Mouse (Mus musculus) hindbrain, postnatal 0 days (tissue): Measurements from ENCODE around the gene 4930544G11Rik. TPM values are rescaled to one million over a fixed set of nuclear protein-coding genes. Genes with fewer than 3 reads are reported as not detected.

Experiments
- ATAC-seq: fragments of 200-750 bp; cut with Nextera tagmentation; 2 replicates; pipeline ENCODE4 v1.8.0; 2017; ENCODE audit warnings: mild to moderate bottlenecking, moderate TSS enrichment, moderate library complexity
- DNase-seq: peaks from one replicate; pipeline ENCODE4 v3.0.0-alpha.2; 2015; ENCODE audit warnings: low spot score
- H3K27ac ChIP-seq: fragments of 300-500 bp; sonication (generic); 2 replicates; pipeline ENCODE4 v1.5.1; 2014; ENCODE audit warnings: mild to moderate bottlenecking
- H3K27me3 ChIP-seq: fragments of 300-500 bp; sonication (generic); 2 replicates; pipeline ENCODE4 v1.6.1; 2014; ENCODE audit warnings: low read length, mixed read lengths; ENCODE audit not compliant: insufficient read depth
- H3K36me3 ChIP-seq: fragments of 300-500 bp; sonication (generic); 2 replicates; pipeline ENCODE4 v1.6.1; 2014; ENCODE audit warnings: low read length, mixed read lengths; ENCODE audit not compliant: insufficient read depth
- H3K4me1 ChIP-seq: fragments of 300-500 bp; sonication (generic); 2 replicates; pipeline ENCODE4 v1.6.1; 2014; ENCODE audit warnings: antibody characterized with exemption, low read length, mixed read lengths; ENCODE audit not compliant: insufficient read depth
- H3K4me2 ChIP-seq: fragments of 300-500 bp; sonication (generic); 2 replicates; pipeline ENCODE4 v1.6.1; 2014; ENCODE audit warnings: low read depth, mild to moderate bottlenecking, low read length, moderate library complexity, mixed read lengths
- H3K4me3 ChIP-seq: fragments of 300-500 bp; sonication (generic); 2 replicates; pipeline ENCODE4 v1.5.1; 2014; ENCODE audit warnings: low read length
- H3K9ac ChIP-seq: fragments of 300-500 bp; sonication (generic); replicated peaks from 2 replicates; pipeline ENCODE4 v1.6.1; 2014; ENCODE audit warnings: mild to moderate bottlenecking, low read length, moderate library complexity, mixed read lengths
- H3K9me3 ChIP-seq: fragments of 300-500 bp; sonication (generic); 2 replicates; pipeline ENCODE4 v1.6.1; 2016; ENCODE audit warnings: low read length, mixed read lengths
- CTCF ChIP-seq: IDR thresholded peaks from 2 replicates; pipeline ENCODE4 v1.5.1; 2016; ENCODE audit warnings: antibody characterized with exemption, control low read depth, low read depth
- whole genome bisulfite sequencing: fragments of 180-500 bp; shearing (Covaris S2); extraction: QIAGEN DNeasy Blood & Tissue Kit; methylation state at CpG from one replicate; pipeline ENCODE4 v1.1.7; 2014; 5-methylcytosine and 5-hydroxymethylcytosine counted together
- polyA plus RNA-seq: library from polyadenylated mRNA; unstranded; fragments of >200 nt; fragmentation: Nextera tagmentation; extraction: Ambion mirVana; gene quantifications from 2 replicates; pipeline ENCODE4 v1.2.1, GENCODE M21; 2015
- total RNA-seq: library from RNA; depleted of rRNA; stranded (reverse); fragments of >200 nt; gene quantifications from 2 replicates; pipeline ENCODE4 v1.2.3, GENCODE M21; 2014; rRNA removed

Gene 4930544G11Rik
- not detected in 2 replicates for total RNA-seq
- polyA plus RNA-seq: not detected in 2 replicates

DNA sequence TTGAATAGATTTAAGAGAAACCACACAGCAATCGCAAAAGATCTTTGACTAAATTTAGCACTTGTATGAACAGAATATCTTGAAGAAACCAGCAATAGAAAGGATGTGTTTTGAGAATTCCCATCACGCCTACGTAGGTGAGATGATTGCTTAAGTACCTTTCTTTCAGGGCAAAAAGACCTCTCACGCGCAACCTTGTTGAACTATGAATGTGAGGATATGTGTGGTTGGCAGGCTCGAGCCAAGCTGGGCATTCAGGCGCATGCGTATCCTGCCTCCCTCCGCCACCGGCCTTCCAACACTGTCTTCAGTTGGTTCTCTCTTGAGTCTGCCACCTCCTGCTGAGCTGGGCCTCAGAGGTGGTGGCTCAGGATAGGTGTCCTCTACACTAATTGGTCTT is at the start of gene 4930544G11Rik:
Gene 4930544G11Rik (plus strand): TSS at position 301 of the 400 bp plus-strand sequence.
- Histone ChIP-seq H3K4me1 (no peaks in the 10 kb centered on the region), H3K27ac (no peak within 1 kb of the TSS), H3K4me3 (no peak within 1 kb of the TSS), H3K27me3 (no peaks in the 10 kb centered on the region), H3K4me2 (no peak within 1 kb of the TSS), H3K9ac (no peak within 1 kb of the TSS), H3K9me3 (no peaks in the 10 kb centered on the region), H3K36me3 (no peaks in the 10 kb centered on the region)
- ATAC-seq: no peak
- TF ChIP-seq CTCF: no peak
- WGBS: 96% methylated on average over 10 of the region's 10 CpGs
- DNase-seq: no peak

GRCm38 (mm10) chr6:65906657-65907182 is 45.7 kb upstream of the 4930544G11Rik start:
- Histone ChIP-seq H3K4me3 (no peak overlapping the region), H3K9ac (no peak overlapping the region), H3K36me3 (no peaks in the 10 kb centered on the region), H3K4me2 (no peak overlapping the region), H3K27ac (no peak overlapping the region), H3K9me3 (no peaks in the 10 kb centered on the region), H3K4me1 (no peaks in the 10 kb centered on the region), H3K27me3 (no peaks in the 10 kb centered on the region)
- ATAC-seq (no peak), DNase-seq (no peak)
- TF ChIP-seq CTCF: no peak
- WGBS: 87% methylated on average over 2 of the region's 2 CpGs

- Histone ChIP-seq H3K9ac (no peak overlapping the region), H3K9me3 (no peaks in the 10 kb centered on the region), H3K36me3 (no peaks in the 10 kb centered on the region), H3K4me2 (no peak overlapping the region), H3K4me1 (no peaks in the 10 kb centered on the region), H3K4me3 (no peak overlapping the region), H3K27ac (no peak overlapping the region; the same call in 1 of the 2 replicates), H3K27me3 (no peaks in the 10 kb centered on the region)
- DNase-seq (no peak), ATAC-seq (no peak)
- 79% methylated on average over 5 of the region's 5 CpGs for WGBS
- TF ChIP-seq CTCF: no peak
These were observed 37.0 kb upstream of the 4930544G11Rik start for GRCm38 (mm10) chr6:65915421-65915820.

DNA sequence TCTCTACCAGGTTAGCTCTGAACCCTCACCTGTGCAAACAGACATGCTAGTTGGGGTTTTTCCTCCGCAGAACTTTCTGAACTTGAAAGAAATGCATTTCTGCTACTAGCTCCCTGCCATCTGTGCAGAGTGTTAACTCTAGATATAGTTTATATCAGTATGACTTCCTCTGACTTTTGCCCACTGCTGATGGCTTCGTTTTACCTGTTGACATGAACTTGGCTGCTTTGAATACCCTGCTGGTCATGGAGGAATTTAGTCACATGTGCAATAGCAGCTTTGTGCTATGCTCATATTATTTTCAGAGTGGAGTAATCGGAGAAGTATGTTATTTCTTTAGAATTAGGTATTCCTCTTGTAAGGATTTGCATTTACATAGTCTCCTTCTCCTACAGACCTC is 30.7 kb upstream of the 4930544G11Rik start:
- Histone ChIP-seq H3K27me3 (no peaks in the 10 kb centered on the region), H3K9me3 (no peaks in the 10 kb centered on the region), H3K9ac (no peak overlapping the region), H3K36me3 (no peaks in the 10 kb centered on the region), H3K4me2 (no peak overlapping the region), H3K4me3 (no peak overlapping the region), H3K4me1 (no peaks in the 10 kb centered on the region), H3K27ac (no peak overlapping the region)
- ATAC-seq (no peak), DNase-seq (no peak)
- no peak for TF ChIP-seq CTCF
- 90% methylated on average over 3 of the region's 3 CpGs for WGBS

- Histone ChIP-seq H3K9me3 (no peaks in the 10 kb centered on the region), H3K4me3 (no peak overlapping the region), H3K27ac (no peak overlapping the region), H3K9ac (no peak overlapping the region), H3K36me3 (no peaks in the 10 kb centered on the region), H3K4me2 (no peak overlapping the region), H3K27me3 (no peaks in the 10 kb centered on the region), H3K4me1 (no peaks in the 10 kb centered on the region)
- no peak for TF ChIP-seq CTCF
- no peak for ATAC-seq
- no peak for DNase-seq
- WGBS: 70% methylated on average over 4 of the region's 4 CpGs
These were observed 28.8 kb upstream of the 4930544G11Rik start for GRCm38 (mm10) chr6:65923501-65924084.

GRCm38 (mm10) chr6:65925737-65926333 is 26.6 kb upstream of the 4930544G11Rik start:
- Histone ChIP-seq H3K27me3 (no peaks in the 10 kb centered on the region), H3K9me3 (no peaks in the 10 kb centered on the region), H3K4me1 (no peaks in the 10 kb centered on the region), H3K36me3 (no peaks in the 10 kb centered on the region), H3K27ac (no peak overlapping the region), H3K4me2 (no peak overlapping the region), H3K4me3 (no peak overlapping the region), H3K9ac (no peak overlapping the region)
- WGBS: 69% methylated on average over 3 of the region's 3 CpGs
- ATAC-seq (no peak), DNase-seq (no peak)
- no peak for TF ChIP-seq CTCF

- H3K9ac ChIP-seq: no peak overlapping the region
- H3K9me3 ChIP-seq: no peaks in the 10 kb centered on the region
- no peaks in the 10 kb centered on the region for H3K36me3 ChIP-seq
- H3K4me1 ChIP-seq: no peaks in the 10 kb centered on the region
- ATAC-seq (no peak), DNase-seq (no peak)
- no peak overlapping the region for H3K4me2 ChIP-seq
- no peak for TF ChIP-seq CTCF
- H3K27me3 ChIP-seq: no peaks in the 10 kb centered on the region
- H3K27ac ChIP-seq: no peak overlapping the region
- WGBS: 97% methylated on average over 1 of the region's 1 CpGs
- no peak overlapping the region for H3K4me3 ChIP-seq
These were observed 21.9 kb upstream of the 4930544G11Rik start for GRCm38 (mm10) chr6:65930523-65930922.
